Comparison of ENCODE assay signal across 8 mouse cellular contexts in genomic region chr6:13070485-13070884, GRCm38 (mm10). TPM values are rescaled to one million over a fixed set of nuclear protein-coding genes. Genes with fewer than 3 reads are reported as not detected.
DNase-seq lines count a peak whose midpoint lies in the region; ATAC-seq lines count a peak whose summit lies in the region.

No protein-coding gene starts in this region.

- peak overlapping the region; percentile 95 for H3K4me3 ChIP-seq in megakaryocyte, embryonic 14.5 days (replicated peaks)

- peaks cover 42% of the 10 kb centered on the region for H3K36me3 ChIP-seq in megakaryocyte, embryonic 14.5 days (replicated peaks; ENCODE audit: low read length)

- peaks cover 16% of the 10 kb centered on the region for H3K4me1 ChIP-seq in megakaryocyte, embryonic 14.5 days

- no peaks in the 10 kb centered on the region for H3K9me3 ChIP-seq in megakaryocyte, embryonic 14.5 days

- DNase-seq in NIH3T3 (ENCODE audit: low read depth), result peak; percentile 30
- DNase-seq in cerebellum, postnatal 10 days, result peak; percentile 40 to 44
- DNase-seq in heart, adult 9 months (ENCODE audit: low spot score in 2 of 2), result peak; percentile 61 to 68
- peak; percentile 61 to 69 for DNase-seq in kidney, adult 8-10 months
- DNase-seq in thymus, postnatal 25 days, result peak; percentile 13
- DNase-seq in spleen, adult 12 weeks (ENCODE audit: low spot score), result no peak

- H3K27me3 ChIP-seq in megakaryocyte, embryonic 14.5 days (replicated peaks), result no peaks in the 10 kb centered on the region

- ATAC-seq in CD4-positive, CD25-positive, alpha-beta regulatory T cell, adult 4 months, result peak; percentile 4

RNA-seq across cellular contexts. Expression of gene Tmem106b, which starts 0.9 kb away (rescaled TPM):
- 10 to 100 TPM; 30.7 to 35.2 TPM for polyA plus RNA-seq in CD4-positive, CD25-positive, alpha-beta regulatory T cell, adult 4 months (2017; shearing (Covaris generic))
- 3.1 and 11.4 TPM in 2 replicates for polyA plus RNA-seq in megakaryocyte, embryonic 14.5 days (2012; ENCODE audit: insufficient read depth, low replicate concordance)
